Mouse (Mus musculus): ENCODE results near the gene Cpxm2. TPM values are rescaled to one million over a fixed set of nuclear protein-coding genes. Genes with fewer than 3 reads are reported as not detected.
A peak's percentile ranks its signal among the peaks of the same experiment; 100 is the strongest.

Cpxm2 gene
- total and polyA plus RNA-seq, 2 experiments from 2014 or later = 2.4 to 3.1 TPM

GRCm38 (mm10) chr7:132012969-132013679 is 141.4 kb downstream of the Cpxm2 start:
- H3K9me3 ChIP-seq (ENCODE audit: low read length) = no peaks in the 10 kb centered on the region
- no peaks in the 10 kb centered on the region for H3K27me3 ChIP-seq (ENCODE audit: insufficient read depth, low read length)
- peak overlapping the region; percentile 21 for H3K27ac ChIP-seq (ENCODE audit: low read depth, low read length)
- ATAC-seq (ENCODE audit: low FRiP score) (peak; percentile 52), DNase-seq (ENCODE audit: low spot score) (peak; percentile 94)
- H3K4me1 ChIP-seq (ENCODE audit: insufficient read depth, low read length) = peaks cover 6% of the 10 kb centered on the region
- H3K4me3 ChIP-seq (ENCODE audit: low read depth, low read length) = no peak overlapping the region
- H3K36me3 ChIP-seq (ENCODE audit: insufficient read depth, low read length) = no peaks in the 10 kb centered on the region
- no peak overlapping the region for H3K9ac ChIP-seq (replicated peaks; ENCODE audit: low read length, poor library complexity, severe bottlenecking)
- no peak for TF ChIP-seq CTCF (IDR thresholded peaks at IDR 0.05)
- 13% methylated on average over 1 of the region's 1 CpGs for WGBS
- H3K4me2 ChIP-seq (ENCODE audit: low read depth, low read length, poor library complexity, severe bottlenecking) = no peak overlapping the region

- H3K36me3 ChIP-seq (ENCODE audit: insufficient read depth, low read length) = no peaks in the 10 kb centered on the region
- H3K9ac ChIP-seq (replicated peaks; ENCODE audit: low read length, poor library complexity, severe bottlenecking) = no peak overlapping the region
- no peaks in the 10 kb centered on the region for H3K27me3 ChIP-seq (ENCODE audit: insufficient read depth, low read length)
- peaks cover 6% of the 10 kb centered on the region for H3K4me1 ChIP-seq (ENCODE audit: insufficient read depth, low read length)
- no peak for TF ChIP-seq CTCF (IDR thresholded peaks at IDR 0.05)
- WGBS = 90% methylated on average over 7 of the region's 7 CpGs
- H3K4me3 ChIP-seq (ENCODE audit: low read depth, low read length) = no peak overlapping the region
- no peak for DNase-seq (ENCODE audit: low spot score)
- no peak for ATAC-seq (ENCODE audit: low FRiP score)
- no peaks in the 10 kb centered on the region for H3K9me3 ChIP-seq (ENCODE audit: low read length)
- no peak overlapping the region for H3K4me2 ChIP-seq (ENCODE audit: low read depth, low read length, poor library complexity, severe bottlenecking)
- H3K27ac ChIP-seq (ENCODE audit: low read depth, low read length) = no peak overlapping the region
These were observed 145.5 kb downstream of the Cpxm2 start for GRCm38 (mm10) chr7:132009002-132009401.

GRCm38 (mm10) chr7:132005996-132006696 is 148.4 kb downstream of the Cpxm2 start:
- H3K36me3 ChIP-seq (ENCODE audit: insufficient read depth, low read length) = no peaks in the 10 kb centered on the region
- no peaks in the 10 kb centered on the region for H3K9me3 ChIP-seq (ENCODE audit: low read length)
- no peak for TF ChIP-seq CTCF (IDR thresholded peaks at IDR 0.05)
- H3K4me2 ChIP-seq (ENCODE audit: low read depth, low read length, poor library complexity, severe bottlenecking) = no peak overlapping the region
- DNase-seq (ENCODE audit: low spot score) (no peak), ATAC-seq (ENCODE audit: low FRiP score) (no peak)
- H3K27me3 ChIP-seq (ENCODE audit: insufficient read depth, low read length) = no peaks in the 10 kb centered on the region
- no peak overlapping the region for H3K9ac ChIP-seq (replicated peaks; ENCODE audit: low read length, poor library complexity, severe bottlenecking)
- no peaks in the 10 kb centered on the region for H3K4me1 ChIP-seq (ENCODE audit: insufficient read depth, low read length)
- no peak overlapping the region for H3K27ac ChIP-seq (ENCODE audit: low read depth, low read length)
- no peak overlapping the region for H3K4me3 ChIP-seq (ENCODE audit: low read depth, low read length)
- WGBS = 79% methylated on average over 14 of the region's 14 CpGs

GRCm38 (mm10) chr7:131992873-131993272 is 161.7 kb downstream of the Cpxm2 start:
- no peaks in the 10 kb centered on the region for H3K9me3 ChIP-seq (ENCODE audit: low read length)
- H3K4me1 ChIP-seq (ENCODE audit: insufficient read depth, low read length) = no peaks in the 10 kb centered on the region
- no peak overlapping the region for H3K9ac ChIP-seq (replicated peaks; ENCODE audit: low read length, poor library complexity, severe bottlenecking)
- no peak overlapping the region for H3K4me3 ChIP-seq (ENCODE audit: low read depth, low read length)
- H3K36me3 ChIP-seq (ENCODE audit: insufficient read depth, low read length) = peaks cover 7% of the 10 kb centered on the region; the same call in 1 of the 2 replicates
- no peak for ATAC-seq (ENCODE audit: low FRiP score)
- TF ChIP-seq CTCF (IDR thresholded peaks at IDR 0.05) = no peak
- 81% methylated on average over 3 of the region's 3 CpGs for WGBS
- DNase-seq (ENCODE audit: low spot score) = no peak
- H3K27ac ChIP-seq (ENCODE audit: low read depth, low read length) = no peak overlapping the region
- H3K4me2 ChIP-seq (ENCODE audit: low read depth, low read length, poor library complexity, severe bottlenecking) = no peak overlapping the region
- H3K27me3 ChIP-seq (ENCODE audit: insufficient read depth, low read length) = no peaks in the 10 kb centered on the region

GRCm38 (mm10) chr7:131992226-131992625 is 162.3 kb downstream of the Cpxm2 start:
- Histone ChIP-seq H3K36me3 (ENCODE audit: insufficient read depth, low read length) (peaks cover 11% of the 10 kb centered on the region; the same call in 1 of the 2 replicates), H3K27ac (ENCODE audit: low read depth, low read length) (no peak overlapping the region), H3K9ac (replicated peaks; ENCODE audit: low read length, poor library complexity, severe bottlenecking) (no peak overlapping the region), H3K4me3 (ENCODE audit: low read depth, low read length) (no peak overlapping the region), H3K4me1 (ENCODE audit: insufficient read depth, low read length) (no peaks in the 10 kb centered on the region), H3K27me3 (ENCODE audit: insufficient read depth, low read length) (no peaks in the 10 kb centered on the region), H3K4me2 (ENCODE audit: low read depth, low read length, poor library complexity, severe bottlenecking) (no peak overlapping the region), H3K9me3 (ENCODE audit: low read length) (no peaks in the 10 kb centered on the region)
- TF ChIP-seq CTCF (IDR thresholded peaks at IDR 0.05) = no peak
- ATAC-seq (ENCODE audit: low FRiP score) (no peak), DNase-seq (ENCODE audit: low spot score) (no peak)
- WGBS = 73% methylated on average over 1 of the region's 1 CpGs

GRCm38 (mm10) chr7:131989056-131989455 is 165.5 kb downstream of the Cpxm2 start:
- DNase-seq (ENCODE audit: low spot score) (no peak), ATAC-seq (ENCODE audit: low FRiP score) (no peak)
- Histone ChIP-seq H3K9me3 (ENCODE audit: low read length) (no peaks in the 10 kb centered on the region), H3K4me2 (ENCODE audit: low read depth, low read length, poor library complexity, severe bottlenecking) (no peak overlapping the region), H3K4me1 (ENCODE audit: insufficient read depth, low read length) (no peaks in the 10 kb centered on the region), H3K27me3 (ENCODE audit: insufficient read depth, low read length) (no peaks in the 10 kb centered on the region), H3K27ac (ENCODE audit: low read depth, low read length) (no peak overlapping the region), H3K4me3 (ENCODE audit: low read depth, low read length) (no peak overlapping the region), H3K36me3 (ENCODE audit: insufficient read depth, low read length) (peaks cover 28% of the 10 kb centered on the region; the same call in 1 of the 2 replicates), H3K9ac (replicated peaks; ENCODE audit: low read length, poor library complexity, severe bottlenecking) (no peak overlapping the region)
- no peak for TF ChIP-seq CTCF (IDR thresholded peaks at IDR 0.05)
- WGBS = 44% methylated on average over 6 of the region's 6 CpGs

Other genes with a start within 250 kb of the Cpxm2 start
- gene Gpr26, start 188.3 kb downstream of the Cpxm2 start, total RNA-seq (2014; rRNA removed) = 28.9 and 30.5 TPM in 2 replicates
- 2.3 and 2.7 TPM in 2 replicates for gene Gpr26, start 188.3 kb downstream of the Cpxm2 start, polyA plus RNA-seq (2015; fragmentation: Nextera tagmentation; extraction: Ambion mirVana)
- gene Chst15, start 162.5 kb upstream of the Cpxm2 start, total RNA-seq (2014; rRNA removed) = 20.0 and 21.9 TPM in 2 replicates
- gene Chst15, start 162.5 kb upstream of the Cpxm2 start, polyA plus RNA-seq (2015; fragmentation: Nextera tagmentation; extraction: Ambion mirVana) = 8.4 TPM in 2 replicates